Mouse (Mus musculus) forebrain, embryonic 16.5 days (tissue): ENCODE data around the gene Micu1. TPM values are rescaled to one million over a fixed set of nuclear protein-coding genes. Genes with fewer than 3 reads are reported as not detected.

Experiments
- ATAC-seq: fragments of 200-750 bp; cut with Nextera tagmentation; 2 replicates; pipeline ENCODE4 v1.8.0; 2017; ENCODE audit warnings: mild to moderate bottlenecking, moderate library complexity
- H3K27ac ChIP-seq: fragments of 300-500 bp; sonication (generic); 2 replicates; pipeline ENCODE4 v1.5.1; 2014; ENCODE audit warnings: low read length, control low read depth
- H3K27me3 ChIP-seq: fragments of 300-500 bp; sonication (generic); replicated peaks from 2 replicates; pipeline ENCODE4 v1.6.1; 2014; ENCODE audit warnings: low read length; ENCODE audit not compliant: control insufficient read depth, insufficient read depth
- H3K36me3 ChIP-seq: fragments of 300-500 bp; sonication (generic); 2 replicates; pipeline ENCODE4 v1.6.1; 2014; ENCODE audit not compliant: control insufficient read depth, insufficient read depth
- H3K4me1 ChIP-seq: fragments of 300-500 bp; sonication (generic); replicated peaks from 2 replicates; pipeline ENCODE4 v1.6.1; 2014; ENCODE audit warnings: low read length; ENCODE audit not compliant: control insufficient read depth, insufficient read depth
- H3K4me2 ChIP-seq: fragments of 300-500 bp; sonication (generic); 2 replicates; pipeline ENCODE4 v1.6.1; 2014; ENCODE audit warnings: mild to moderate bottlenecking, low read length, control low read depth
- H3K4me3 ChIP-seq: fragments of 300-500 bp; sonication (generic); replicated peaks from 2 replicates; pipeline ENCODE4 v1.5.1; 2014; ENCODE audit warnings: mild to moderate bottlenecking, low read length, control low read depth
- H3K9ac ChIP-seq: fragments of 300-500 bp; sonication (generic); replicated peaks from 2 replicates; pipeline ENCODE4 v1.6.1; 2014; ENCODE audit warnings: low read depth, low read length, control low read depth
- H3K9me3 ChIP-seq: fragments of 300-500 bp; sonication (generic); 2 replicates; pipeline ENCODE4 v1.6.1; 2016; ENCODE audit warnings: low read length; ENCODE audit not compliant: control insufficient read depth
- WGBS: fragments of 180-500 bp; shearing (Covaris S2); extraction: QIAGEN DNeasy Blood & Tissue Kit; methylation state at CpG from one replicate; pipeline ENCODE4 v1.1.7; 2014; 5-methylcytosine and 5-hydroxymethylcytosine counted together
- polyA plus RNA-seq: library from polyadenylated mRNA; unstranded; fragments of >200 nt; fragmentation: Nextera tagmentation; extraction: Ambion mirVana; gene quantifications from 2 replicates; pipeline ENCODE4 v1.2.1, GENCODE M21; 2015

The Micu1 gene
- polyA plus RNA-seq, 1 experiment from 2014 or later, result 76.0 TPM

- no peaks in the 10 kb centered on the region for H3K27me3 ChIP-seq
- peak overlapping the region; percentile 5; the same call in 1 of the 2 replicates for H3K4me2 ChIP-seq
- ATAC-seq, result peak; percentile 55; the same call in 1 of the 2 replicates
- 26% methylated on average over 12 of the region's 12 CpGs for WGBS
- H3K36me3 ChIP-seq, result 0 out of 2 replicates have a peak, but pooled peaks cover 5% of the 10 kb centered on the region
- H3K27ac ChIP-seq, result no peak overlapping the region
- no peak overlapping the region for H3K4me3 ChIP-seq
- no peaks in the 10 kb centered on the region for H3K9me3 ChIP-seq
- H3K4me1 ChIP-seq, result peaks cover 6% of the 10 kb centered on the region
- no peak overlapping the region for H3K9ac ChIP-seq
Observed at GRCm38 (mm10) chr10:59756090-59756489, 53.8 kb downstream of the Micu1 start.

- Histone ChIP-seq H3K4me2 (no peak overlapping the region), H3K27ac (no peak overlapping the region), H3K9ac (no peak overlapping the region), H3K27me3 (no peaks in the 10 kb centered on the region), H3K4me3 (no peak overlapping the region), H3K9me3 (no peaks in the 10 kb centered on the region), H3K36me3 (0 out of 2 replicates have a peak, but pooled peaks cover 5% of the 10 kb centered on the region), H3K4me1 (peaks cover 6% of the 10 kb centered on the region)
- ATAC-seq, result no peak
- WGBS, result 47% methylated on average over 8 of the region's 8 CpGs
Observed at GRCm38 (mm10) chr10:59756570-59756969, 54.3 kb downstream of the Micu1 start.

- Histone ChIP-seq H3K36me3 (no peaks in the 10 kb centered on the region), H3K4me3 (no peak overlapping the region), H3K9me3 (no peaks in the 10 kb centered on the region), H3K27me3 (no peaks in the 10 kb centered on the region), H3K4me2 (no peak overlapping the region), H3K4me1 (no peaks in the 10 kb centered on the region), H3K9ac (no peak overlapping the region), H3K27ac (no peak overlapping the region)
- 96% methylated on average over 6 of the region's 6 CpGs for WGBS
- ATAC-seq, result no peak
Observed at GRCm38 (mm10) chr10:59764781-59765180, 62.5 kb downstream of the Micu1 start.

GRCm38 (mm10) chr10:59768369-59769079 is 66.2 kb downstream of the Micu1 start:
- H3K9me3 ChIP-seq, result no peaks in the 10 kb centered on the region
- no peaks in the 10 kb centered on the region for H3K36me3 ChIP-seq
- no peaks in the 10 kb centered on the region for H3K4me1 ChIP-seq
- 76% methylated on average over 13 of the region's 13 CpGs for WGBS
- H3K27ac ChIP-seq, result no peak overlapping the region
- no peak overlapping the region for H3K4me2 ChIP-seq
- ATAC-seq, result no peak
- H3K27me3 ChIP-seq, result no peaks in the 10 kb centered on the region
- no peak overlapping the region for H3K4me3 ChIP-seq
- no peak overlapping the region for H3K9ac ChIP-seq

GRCm38 (mm10) chr10:59771375-59772048 is 69.2 kb downstream of the Micu1 start:
- Histone ChIP-seq H3K4me1 (0 out of 2 replicates have a peak, but pooled peaks cover 3% of the 10 kb centered on the region), H3K36me3 (no peaks in the 10 kb centered on the region), H3K4me2 (no peak overlapping the region), H3K9me3 (no peaks in the 10 kb centered on the region), H3K27ac (no peak overlapping the region), H3K9ac (no peak overlapping the region), H3K4me3 (no peak overlapping the region), H3K27me3 (no peaks in the 10 kb centered on the region)
- no peak for ATAC-seq
- 66% methylated on average over 6 of the region's 6 CpGs for WGBS

- no peak overlapping the region for H3K4me3 ChIP-seq
- ATAC-seq, result no peak
- 63% methylated on average over 2 of the region's 2 CpGs for WGBS
Observed at GRCm38 (mm10) chr10:59772049-59772397, 69.7 kb downstream of the Micu1 start.

GRCm38 (mm10) chr10:59773441-59774140 is 71.3 kb downstream of the Micu1 start:
- H3K4me3 ChIP-seq, result no peak overlapping the region
- no peak overlapping the region for H3K4me2 ChIP-seq
- H3K27me3 ChIP-seq, result no peaks in the 10 kb centered on the region
- H3K27ac ChIP-seq, result no peak overlapping the region
- H3K9me3 ChIP-seq, result no peaks in the 10 kb centered on the region
- 0 out of 2 replicates have a peak, but pooled peaks cover 9% of the 10 kb centered on the region for H3K4me1 ChIP-seq
- H3K9ac ChIP-seq, result no peak overlapping the region
- H3K36me3 ChIP-seq, result no peaks in the 10 kb centered on the region
- no peak for ATAC-seq
- WGBS, result 47% methylated on average over 13 of the region's 13 CpGs

More at GRCm38 (mm10) chr10:59772049-59772397, 69.7 kb downstream of the Micu1 start:
- no peaks in the 10 kb centered on the region for H3K9me3 ChIP-seq
- H3K27me3 ChIP-seq, result no peaks in the 10 kb centered on the region
- no peak overlapping the region for H3K9ac ChIP-seq
- H3K4me1 ChIP-seq, result 0 out of 2 replicates have a peak, but pooled peaks cover 3% of the 10 kb centered on the region
- no peak overlapping the region for H3K27ac ChIP-seq
- no peak overlapping the region for H3K4me2 ChIP-seq
- H3K36me3 ChIP-seq, result no peaks in the 10 kb centered on the region

- no peak overlapping the region for H3K4me2 ChIP-seq
- H3K4me3 ChIP-seq, result no peak overlapping the region
- H3K27ac ChIP-seq, result no peak overlapping the region
- H3K27me3 ChIP-seq, result no peaks in the 10 kb centered on the region
- no peaks in the 10 kb centered on the region for H3K36me3 ChIP-seq
- no peaks in the 10 kb centered on the region for H3K9me3 ChIP-seq
- H3K4me1 ChIP-seq, result 0 out of 2 replicates have a peak, but pooled peaks cover 9% of the 10 kb centered on the region
- 86% methylated on average over 3 of the region's 3 CpGs for WGBS
- H3K9ac ChIP-seq, result no peak overlapping the region
- no peak for ATAC-seq
Observed at GRCm38 (mm10) chr10:59774141-59774534, 71.9 kb downstream of the Micu1 start.

- Histone ChIP-seq H3K9me3 (no peaks in the 10 kb centered on the region), H3K4me1 (0 out of 2 replicates have a peak, but pooled peaks cover 9% of the 10 kb centered on the region), H3K27me3 (no peaks in the 10 kb centered on the region), H3K36me3 (no peaks in the 10 kb centered on the region), H3K4me2 (no peak overlapping the region), H3K27ac (no peak overlapping the region), H3K9ac (no peak overlapping the region), H3K4me3 (no peak overlapping the region)
- no peak for ATAC-seq
- WGBS, result 75% methylated on average over 3 of the region's 3 CpGs
Observed at GRCm38 (mm10) chr10:59777246-59777645, 75.0 kb downstream of the Micu1 start.
